Mouse (Mus musculus): ENCODE results near the gene Atcay.

- TF ChIP-seq CTCF (IDR thresholded peaks at IDR 0.05; ENCODE audit: control insufficient read depth, insufficient read depth, insufficient replicate concordance, low read depth, low read length): no peak
- no peak for TF ChIP-seq POLR2A (IDR thresholded peaks at IDR 0.05; ENCODE audit: control insufficient read depth, low read depth, low read length)
Measured at GRCm38 (mm10) chr10:81196470-81197065, 34.1 kb downstream of the Atcay start.

Data from testis, adult 2 months (tissue).